Mouse (Mus musculus) intestine, embryonic 16.5 days (tissue): ENCODE measurements around the gene Adgrf3. TPM values are rescaled to one million over a fixed set of nuclear protein-coding genes. Genes with fewer than 3 reads are reported as not detected.

Experiments
- ATAC-seq: fragments of 200-750 bp; cut with Nextera tagmentation; 2 replicates; pipeline ENCODE4 v1.8.0; 2017; ENCODE audit warnings: moderate TSS enrichment, moderate library complexity
- H3K27ac ChIP-seq: fragments of 300-500 bp; sonication (generic); 2 replicates; pipeline ENCODE4 v1.5.1; 2014; ENCODE audit warnings: mild to moderate bottlenecking, low read length
- H3K27me3 ChIP-seq: fragments of 300-500 bp; sonication (generic); replicated peaks from 2 replicates; pipeline ENCODE4 v1.6.1; 2014; ENCODE audit warnings: low read length, control low read depth, mixed read lengths; ENCODE audit not compliant: control insufficient read depth, insufficient read depth
- H3K36me3 ChIP-seq: fragments of 300-500 bp; sonication (generic); 2 replicates; pipeline ENCODE4 v1.6.1; 2014; ENCODE audit warnings: low read length, control low read depth; ENCODE audit not compliant: control insufficient read depth, insufficient read depth
- H3K4me1 ChIP-seq: fragments of 300-500 bp; sonication (generic); 2 replicates; pipeline ENCODE4 v1.6.1; 2014; ENCODE audit warnings: low read length, control low read depth, mixed read lengths; ENCODE audit not compliant: control insufficient read depth, insufficient read depth
- H3K4me2 ChIP-seq: fragments of 300-500 bp; sonication (generic); 2 replicates; pipeline ENCODE4 v1.6.1; 2014; ENCODE audit warnings: low read depth, low read length, control low read depth
- H3K4me3 ChIP-seq: fragments of 300-500 bp; sonication (generic); 2 replicates; pipeline ENCODE4 v1.5.1; 2014; ENCODE audit warnings: mild to moderate bottlenecking, low read length
- H3K9ac ChIP-seq: fragments of 300-500 bp; sonication (generic); 2 replicates; pipeline ENCODE4 v1.6.1; 2014; ENCODE audit warnings: low read depth, low read length
- H3K9me3 ChIP-seq: fragments of 300-500 bp; sonication (generic); 2 replicates; pipeline ENCODE4 v1.6.1; 2016; ENCODE audit warnings: low read length, control low read depth; ENCODE audit not compliant: control insufficient read depth
- WGBS: fragments of 180-500 bp; shearing (Covaris S2); extraction: QIAGEN DNeasy Blood & Tissue Kit; methylation state at CpG from one replicate; pipeline ENCODE4 v1.1.7; 2014; 5-methylcytosine and 5-hydroxymethylcytosine counted together
- polyA plus RNA-seq: library from polyadenylated mRNA; unstranded; fragments of >200 nt; fragmentation: Nextera tagmentation; extraction: Ambion mirVana; gene quantifications from 2 replicates; pipeline ENCODE4 v1.2.1, GENCODE M21; 2015

Gene Adgrf3
- polyA plus RNA-seq, result 0.15 and 0.29 TPM in 2 replicates

- H3K9ac ChIP-seq, result no peak within 1 kb of the TSS
- no peak for ATAC-seq
Observed at GRCm38 (mm10) chr5:30205493-30205892, at the start of gene Adgrf3. Gene Adgrf3, minus strand, starts transcription at chr5:30205722.

GRCm38 (mm10) chr5:30247666-30248065 lies 42.1 kb upstream of the Adgrf3 start:
- no peak overlapping the region for H3K4me3 ChIP-seq
- ATAC-seq, result no peak
- peaks cover 13% of the 10 kb centered on the region; the same call in 1 of the 2 replicates for H3K36me3 ChIP-seq
- H3K4me2 ChIP-seq, result no peak overlapping the region
- H3K9ac ChIP-seq, result no peak overlapping the region
- 100% methylated on average over 1 of the region's 1 CpGs for WGBS
- no peaks in the 10 kb centered on the region for H3K9me3 ChIP-seq
- no peak overlapping the region for H3K27ac ChIP-seq
- H3K27me3 ChIP-seq, result no peaks in the 10 kb centered on the region
- H3K4me1 ChIP-seq, result peaks cover 14% of the 10 kb centered on the region

More at GRCm38 (mm10) chr5:30205493-30205892, at the start of gene Adgrf3:
- Histone ChIP-seq H3K4me2 (no peak within 1 kb of the TSS), H3K27me3 (no peaks in the 10 kb centered on the region), H3K9me3 (no peaks in the 10 kb centered on the region), H3K4me1 (no peaks in the 10 kb centered on the region), H3K4me3 (no peak within 1 kb of the TSS), H3K36me3 (no peaks in the 10 kb centered on the region), H3K27ac (no peak within 1 kb of the TSS)
- WGBS, result 37% methylated on average over 5 of the region's 5 CpGs

GRCm38 (mm10) chr5:30245861-30246416 lies 40.4 kb upstream of the Adgrf3 start:
- no peak for ATAC-seq
- Histone ChIP-seq H3K36me3 (peaks cover 9% of the 10 kb centered on the region; the same call in 1 of the 2 replicates), H3K4me3 (no peak overlapping the region), H3K9me3 (no peaks in the 10 kb centered on the region), H3K9ac (no peak overlapping the region), H3K27ac (no peak overlapping the region), H3K4me2 (no peak overlapping the region), H3K4me1 (peaks cover 26% of the 10 kb centered on the region), H3K27me3 (no peaks in the 10 kb centered on the region)
- 83% methylated on average over 9 of the region's 9 CpGs for WGBS

- 57% methylated on average over 9 of the region's 9 CpGs for whole genome bisulfite sequencing
- H3K9ac ChIP-seq, result no peak overlapping the region
- ATAC-seq, result no peak
- H3K4me3 ChIP-seq, result no peak overlapping the region
- no peaks in the 10 kb centered on the region; the same call in 1 of the 2 replicates for H3K36me3 ChIP-seq
- no peak overlapping the region for H3K4me2 ChIP-seq
- H3K27ac ChIP-seq, result no peak overlapping the region
- no peaks in the 10 kb centered on the region for H3K9me3 ChIP-seq
- H3K27me3 ChIP-seq, result no peaks in the 10 kb centered on the region
- H3K4me1 ChIP-seq, result peaks cover 31% of the 10 kb centered on the region
Observed at GRCm38 (mm10) chr5:30243741-30244140, 38.2 kb upstream of the Adgrf3 start.

- Histone ChIP-seq H3K36me3 (no peaks in the 10 kb centered on the region; the same call in 1 of the 2 replicates), H3K9me3 (no peaks in the 10 kb centered on the region), H3K9ac (no peak overlapping the region), H3K27ac (peak overlapping the region; percentile 69), H3K4me3 (no peak overlapping the region), H3K27me3 (no peaks in the 10 kb centered on the region), H3K4me1 (peaks cover 31% of the 10 kb centered on the region), H3K4me2 (peak overlapping the region; percentile 15)
- WGBS, result 24% methylated on average over 1 of the region's 1 CpGs
- ATAC-seq, result peak; percentile 81
Observed at GRCm38 (mm10) chr5:30242410-30242809, 36.9 kb upstream of the Adgrf3 start.

GRCm38 (mm10) chr5:30240552-30240951 lies 35.0 kb upstream of the Adgrf3 start:
- Histone ChIP-seq H3K27ac (no peak overlapping the region), H3K9ac (no peak overlapping the region), H3K4me2 (no peak overlapping the region), H3K36me3 (no peaks in the 10 kb centered on the region), H3K4me3 (no peak overlapping the region), H3K9me3 (no peaks in the 10 kb centered on the region), H3K4me1 (peaks cover 35% of the 10 kb centered on the region), H3K27me3 (no peaks in the 10 kb centered on the region)
- no peak for ATAC-seq
- 71% methylated on average over 7 of the region's 7 CpGs for WGBS

GRCm38 (mm10) chr5:30238533-30238932 lies 33.0 kb upstream of the Adgrf3 start:
- Histone ChIP-seq H3K27ac (peak overlapping the region; percentile 6; the same call in 1 of the 2 replicates), H3K4me2 (no peak overlapping the region), H3K36me3 (no peaks in the 10 kb centered on the region), H3K9ac (no peak overlapping the region), H3K4me1 (peaks cover 37% of the 10 kb centered on the region), H3K4me3 (no peak overlapping the region), H3K9me3 (no peaks in the 10 kb centered on the region), H3K27me3 (no peaks in the 10 kb centered on the region)
- 72% methylated on average over 5 of the region's 5 CpGs for WGBS
- ATAC-seq, result peak; percentile 61

GRCm38 (mm10) chr5:30235641-30236126 lies 30.2 kb upstream of the Adgrf3 start:
- H3K36me3 ChIP-seq, result no peaks in the 10 kb centered on the region
- H3K27ac ChIP-seq, result no peak overlapping the region
- peaks cover 21% of the 10 kb centered on the region for H3K4me1 ChIP-seq
- no peak for ATAC-seq
- no peak overlapping the region for H3K9ac ChIP-seq
- no peak overlapping the region for H3K4me3 ChIP-seq
- H3K9me3 ChIP-seq, result 0 out of 2 replicates have a peak, but pooled peaks cover under 1% of the 10 kb centered on the region
- H3K4me2 ChIP-seq, result no peak overlapping the region
- H3K27me3 ChIP-seq, result no peaks in the 10 kb centered on the region
- WGBS, result 72% methylated on average over 2 of the region's 2 CpGs

GRCm38 (mm10) chr5:30233979-30234378 lies 28.5 kb upstream of the Adgrf3 start:
- peak overlapping the region; percentile 74 for H3K4me2 ChIP-seq
- WGBS, result 41% methylated on average over 8 of the region's 8 CpGs
- peak overlapping the region; percentile 93; the same call in 1 of the 2 replicates for H3K9ac ChIP-seq
- peak overlapping the region; percentile 51 for H3K27ac ChIP-seq
- no peak for ATAC-seq
- H3K36me3 ChIP-seq, result 0 out of 2 replicates have a peak, but pooled peaks cover 3% of the 10 kb centered on the region
- H3K4me1 ChIP-seq, result peaks cover 18% of the 10 kb centered on the region
- H3K4me3 ChIP-seq, result peak overlapping the region; percentile 91
- H3K9me3 ChIP-seq, result peaks cover 5% of the 10 kb centered on the region; the same call in 1 of the 2 replicates
- H3K27me3 ChIP-seq, result no peaks in the 10 kb centered on the region
